Mouse (Mus musculus) embryo, embryonic 11 days (tissue): ENCODE data around the gene Dlx3.

ENCODE experiments used
- DNase-seq: peaks from one replicate; pipeline ENCODE4 v3.0.0-alpha.2; 2015

Dlx3 gene

GRCm38 (mm10) chr11:95119990-95120632, at the start of gene Dlx3:
Gene Dlx3 (plus strand): TSS chr11:95120119.
- peak; percentile 87 for DNase-seq

DNA sequence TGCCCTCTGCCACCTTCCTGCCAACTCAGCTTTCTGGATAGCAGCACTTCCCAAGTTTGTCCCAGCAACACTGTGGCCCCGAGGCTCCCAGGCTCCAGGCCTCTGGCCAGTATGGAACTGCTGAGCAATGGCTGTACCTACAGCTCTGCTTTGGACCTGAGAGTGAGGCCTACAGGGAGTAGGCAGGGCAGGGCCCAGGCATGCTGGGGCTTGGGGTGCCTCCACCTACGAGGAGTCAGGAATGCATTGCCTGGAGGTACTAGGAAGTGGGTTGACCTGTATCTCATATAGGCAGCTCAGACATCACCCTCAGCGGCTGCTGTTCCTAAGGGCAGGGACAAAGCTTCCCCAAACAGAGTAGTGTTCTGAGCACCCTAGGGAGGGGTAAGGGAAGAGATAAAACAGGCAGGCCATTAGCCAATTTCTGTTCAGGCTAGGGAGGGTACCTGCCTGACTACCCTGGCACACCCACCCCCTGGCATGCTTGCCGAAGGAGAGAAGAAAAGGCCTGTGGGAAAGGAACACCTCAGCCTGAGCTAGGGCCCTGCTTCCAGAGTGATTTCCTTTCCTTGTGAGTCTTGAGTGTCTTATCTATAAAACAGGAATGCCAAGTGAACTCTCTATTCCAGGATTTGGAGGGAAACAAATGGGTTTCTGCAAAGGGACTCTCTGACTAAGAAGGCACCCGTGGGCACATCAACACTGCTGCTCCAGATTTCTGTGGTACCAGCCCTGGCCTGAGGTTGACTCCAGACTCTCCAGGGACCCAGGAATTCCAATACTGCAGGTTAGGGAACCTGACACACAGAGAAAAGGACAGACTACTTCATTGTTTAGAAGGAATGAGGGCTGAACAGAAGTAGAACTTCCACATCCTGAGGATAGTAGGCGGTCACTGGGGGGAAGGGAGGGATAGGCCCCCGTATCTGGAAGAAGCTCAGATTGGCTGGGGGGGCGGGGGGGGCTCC, 49.5 kb upstream of the Dlx3 start:
- DNase-seq, result no peak

GRCm38 (mm10) chr11:95071266-95071665, 48.7 kb upstream of the Dlx3 start:
- DNase-seq, result no peak

DNA sequence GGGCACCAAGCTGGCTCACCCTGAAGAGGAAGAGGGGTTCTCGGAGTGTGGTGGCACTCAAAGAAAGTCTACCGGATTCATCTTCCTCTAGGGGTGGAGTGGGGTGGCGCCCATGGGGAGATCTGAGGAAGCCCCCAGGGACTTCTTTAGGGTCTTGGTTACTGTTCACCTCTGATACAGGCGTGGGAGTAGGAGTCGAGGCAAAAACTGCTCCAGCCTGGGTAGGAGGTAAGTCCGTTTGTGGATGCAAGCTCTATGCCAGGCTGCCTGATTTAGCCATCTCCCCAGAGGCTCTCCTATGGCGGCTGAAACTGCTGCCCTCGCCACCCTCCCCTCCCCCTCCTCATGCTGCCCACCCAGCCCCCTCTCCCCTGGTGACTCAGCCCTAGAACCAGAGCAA, 47.8 kb upstream of the Dlx3 start:
- DNase-seq, result no peak

GRCm38 (mm10) chr11:95072804-95073203, 47.1 kb upstream of the Dlx3 start:
- DNase-seq, result no peak

DNA sequence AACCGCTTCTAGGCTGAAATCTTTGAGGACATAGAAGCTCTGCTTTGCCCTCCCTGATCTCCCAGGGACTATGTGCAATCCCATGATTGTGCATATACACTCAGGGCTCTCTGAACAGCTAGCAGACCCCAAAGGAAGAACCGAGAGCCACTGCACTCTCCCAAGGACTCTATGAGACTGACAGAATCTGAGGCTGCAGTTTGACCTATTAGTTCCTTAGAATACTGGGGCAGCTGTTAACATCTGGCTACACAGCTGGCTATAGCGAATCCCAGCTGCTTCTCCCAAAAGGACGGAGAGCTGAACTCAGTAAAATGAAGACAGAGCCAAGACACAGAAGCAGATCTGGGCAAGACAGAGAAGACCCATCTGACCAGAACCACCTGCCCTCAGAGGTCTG, 46.1 kb upstream of the Dlx3 start:
- DNase-seq, result no peak

DNA sequence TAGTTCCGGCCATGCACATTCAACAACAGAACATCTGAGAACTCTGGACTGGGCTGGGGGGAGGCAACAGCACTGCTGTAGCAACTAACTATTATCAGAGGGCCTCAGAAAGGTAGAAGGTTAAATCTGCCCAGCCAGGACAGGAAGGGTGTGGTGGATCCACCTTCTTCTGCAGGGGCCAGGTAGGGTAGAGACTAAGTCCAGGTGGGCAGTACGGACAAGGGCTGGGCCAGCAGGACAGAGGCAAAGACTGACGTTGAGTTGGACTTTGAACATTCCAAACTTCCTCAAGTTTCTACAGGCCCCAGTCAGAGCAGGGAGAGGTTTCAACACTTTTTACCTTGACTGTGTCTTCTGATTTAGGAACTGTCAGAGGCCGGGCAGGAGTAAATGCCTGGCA, 45.2 kb upstream of the Dlx3 start:
- no peak for DNase-seq

DNA sequence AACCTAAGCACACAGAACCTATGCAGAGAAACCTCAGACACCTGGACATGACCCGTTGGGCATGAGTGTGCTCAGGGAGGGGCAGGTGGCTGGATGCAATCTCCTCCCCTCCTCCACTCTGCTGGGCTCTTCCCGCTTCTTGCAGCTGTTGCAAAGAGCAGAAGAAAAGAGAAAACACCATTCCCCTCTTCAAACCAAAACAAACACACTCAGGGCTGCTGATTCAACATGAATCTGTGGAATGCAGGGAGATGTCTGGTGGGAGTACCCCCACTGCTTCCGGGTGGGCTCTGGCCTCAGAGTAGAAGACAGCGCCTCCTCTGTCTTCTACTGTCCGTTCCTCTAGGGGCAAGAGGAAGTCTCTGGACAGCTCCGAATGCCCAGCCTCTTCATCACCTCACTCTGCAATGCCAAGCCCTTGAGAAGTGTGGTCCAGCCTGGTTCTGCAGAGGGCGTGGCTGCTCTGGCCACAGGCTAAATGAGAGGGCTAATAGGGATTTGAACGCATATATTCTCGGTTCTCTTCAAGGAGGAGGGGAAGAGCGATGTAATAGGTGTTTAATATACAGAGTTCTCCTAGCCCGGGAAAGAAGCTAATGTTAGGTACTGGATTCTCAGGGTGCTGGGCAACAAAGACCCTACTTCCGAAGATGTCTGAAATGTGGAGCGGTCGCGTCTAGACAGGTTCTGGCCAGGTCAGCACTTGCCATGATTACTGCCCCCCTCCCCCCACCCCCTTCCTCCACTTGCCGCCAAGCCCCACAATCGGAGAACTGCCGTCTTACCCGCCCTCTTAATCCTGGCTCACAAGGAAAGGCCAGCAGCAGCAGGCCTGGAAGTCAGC, 44.5 kb upstream of the Dlx3 start:
- peak; percentile 56 for DNase-seq

DNA sequence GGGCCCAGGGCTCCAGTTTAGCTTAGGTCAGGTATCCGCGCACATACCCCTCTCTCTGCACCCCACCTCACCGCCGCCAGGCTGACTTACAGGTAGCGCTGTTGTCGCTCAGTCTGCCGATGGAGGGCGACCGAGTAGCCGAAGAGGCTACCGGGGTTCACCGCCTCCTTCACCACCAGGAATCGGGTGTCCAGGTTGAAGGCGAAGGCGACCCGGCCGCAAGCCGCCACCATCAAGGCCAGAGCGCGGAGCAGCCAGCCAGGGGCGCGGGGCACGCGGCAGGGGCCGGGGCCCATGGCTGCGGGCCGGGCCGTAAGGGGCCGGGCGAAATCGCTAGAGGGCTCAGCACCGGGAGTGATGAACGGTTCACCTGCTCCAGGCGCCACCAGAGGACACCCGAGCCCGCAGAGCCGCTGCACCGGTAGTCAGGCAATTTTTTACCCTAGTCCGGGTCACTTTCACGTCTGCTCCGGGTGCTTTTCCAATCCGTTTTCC, 43.8 kb upstream of the Dlx3 start:
- DNase-seq, result peak; percentile 72

- peak; percentile 80 for DNase-seq
These were observed 43.3 kb upstream of the Dlx3 start, which contains the start of gene Itga3 for GRCm38 (mm10) chr11:95076536-95077111. Gene Itga3 (minus strand): TSS chr11:95076801.

DNA sequence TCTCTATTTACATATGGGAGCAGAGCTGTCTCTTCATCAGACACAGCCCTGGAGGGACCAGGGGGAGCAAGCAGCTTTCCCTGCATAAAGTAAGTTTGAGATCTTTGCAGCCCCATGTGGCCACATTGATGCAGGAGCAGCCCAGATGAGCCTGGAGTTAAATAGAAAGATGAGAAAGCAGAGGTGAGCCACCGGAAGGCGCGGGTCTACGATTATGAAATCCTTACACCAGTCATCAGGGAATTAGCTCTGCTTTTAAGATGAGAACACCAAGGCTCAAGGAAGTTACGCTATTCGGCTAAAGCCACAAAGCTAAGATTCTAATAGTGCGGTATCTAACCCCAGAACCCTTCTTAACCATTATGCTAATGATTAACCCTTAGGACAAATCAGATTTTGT, 42.0 kb upstream of the Dlx3 start:
- no peak for DNase-seq

GRCm38 (mm10) chr11:95079256-95079875, 40.6 kb upstream of the Dlx3 start:
- DNase-seq, result no peak

DNA sequence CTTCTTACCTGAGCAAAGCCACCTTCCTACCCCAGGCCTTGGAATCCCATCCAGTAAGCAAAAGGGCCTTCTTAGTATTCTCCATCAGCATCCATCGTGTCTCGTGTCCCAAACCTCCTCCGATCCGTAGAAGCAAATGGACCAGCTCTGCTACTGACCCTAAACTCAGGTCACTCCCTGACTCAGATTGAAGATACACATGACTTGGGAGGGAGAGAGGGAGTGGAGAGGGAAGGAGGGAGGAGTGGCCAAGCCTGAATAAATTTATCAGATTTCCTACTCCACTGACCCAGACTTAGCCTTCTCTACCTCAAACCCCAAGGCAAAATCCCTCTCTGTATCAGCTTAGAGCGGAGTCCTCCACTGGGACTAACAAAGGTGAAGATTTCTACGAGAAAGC, 39.1 kb upstream of the Dlx3 start:
- DNase-seq, result no peak

DNA sequence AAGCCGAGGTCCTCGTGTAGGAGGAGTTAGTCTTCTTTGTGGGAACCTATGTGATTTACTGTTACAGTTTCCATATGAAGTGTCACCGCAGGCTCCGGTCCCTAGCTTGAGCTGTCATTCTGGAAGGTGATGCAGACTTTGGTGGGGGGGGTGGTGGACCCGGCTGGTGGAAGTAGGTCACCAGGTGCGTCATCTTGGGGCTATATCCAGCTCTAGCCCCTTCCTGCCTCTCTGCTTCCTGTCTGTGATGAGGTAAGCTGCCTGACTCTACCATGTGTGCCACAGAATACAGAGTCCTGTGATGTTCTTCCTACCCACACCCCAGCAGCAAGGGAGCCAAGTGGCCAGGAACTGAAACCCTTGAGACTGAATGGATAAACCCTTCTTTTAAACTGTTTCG, 37.0 kb upstream of the Dlx3 start:
- DNase-seq, result no peak

DNA sequence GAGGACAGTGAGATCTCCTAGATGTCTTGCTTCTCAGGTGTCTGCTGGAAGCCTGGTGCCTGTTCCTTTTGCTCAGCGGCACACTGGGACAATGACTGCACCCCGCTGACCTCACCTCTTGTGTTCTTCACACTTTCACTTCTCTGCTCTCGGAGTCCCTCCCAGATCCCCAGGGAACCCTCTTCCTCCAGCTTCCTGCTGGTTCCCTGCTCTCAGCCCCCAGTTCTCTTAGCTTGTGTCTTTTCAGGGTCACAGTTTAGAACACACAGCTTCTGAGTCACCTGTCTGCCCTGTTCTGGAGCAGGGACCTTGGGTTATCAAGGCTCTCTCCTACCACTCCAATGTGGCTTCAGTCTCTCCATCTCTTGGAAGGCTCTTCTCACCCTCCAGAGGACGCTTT, 35.7 kb upstream of the Dlx3 start:
- DNase-seq, result no peak

DNA sequence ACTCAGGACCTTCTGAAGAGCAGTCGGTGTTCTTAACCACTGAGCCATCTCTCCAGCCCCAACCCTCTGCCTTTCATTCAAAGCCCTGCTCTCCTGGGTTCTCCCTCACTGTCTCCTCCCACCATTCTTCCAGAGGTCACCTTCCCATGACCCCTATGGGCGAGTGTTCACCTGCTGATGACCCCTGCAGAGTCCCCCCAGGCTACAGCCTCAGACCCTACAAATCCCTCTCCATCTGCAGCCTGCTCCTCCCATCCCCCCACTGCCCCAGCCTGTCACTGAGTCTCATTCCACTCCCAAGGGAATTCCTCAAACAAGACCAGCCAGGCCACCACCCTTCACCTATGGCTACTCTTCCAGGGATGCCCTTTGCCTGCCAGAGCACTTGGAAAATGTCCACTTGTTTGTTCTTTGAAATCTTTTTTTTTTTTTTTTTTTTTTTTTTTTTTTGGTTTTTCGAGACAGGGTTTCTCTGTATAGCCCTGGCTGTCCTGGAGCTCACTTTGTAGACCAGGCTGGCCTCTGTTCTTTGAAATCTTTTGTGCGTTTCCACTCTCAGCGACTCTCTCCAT, 35.0 kb upstream of the Dlx3 start:
- peak; percentile 25 for DNase-seq

DNA sequence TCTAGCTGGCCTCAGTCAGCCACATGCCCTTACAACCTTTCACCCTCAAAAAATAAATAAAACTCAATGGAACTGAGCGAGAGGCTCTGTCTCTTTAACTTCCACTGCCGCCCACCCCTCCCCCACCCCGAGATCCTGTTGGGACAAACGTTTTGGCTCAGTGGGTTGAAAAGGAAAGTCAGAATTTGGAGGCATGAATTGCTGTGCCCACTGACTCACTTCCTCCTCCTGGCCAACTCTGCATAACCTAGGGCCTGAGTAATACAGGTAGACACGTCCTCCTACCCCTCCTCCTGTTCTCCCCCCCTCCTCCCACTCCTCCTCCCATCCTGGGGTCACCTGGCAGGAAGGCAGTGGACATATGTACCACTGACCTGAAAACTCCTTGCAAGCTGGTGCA, 34.2 kb upstream of the Dlx3 start:
- DNase-seq, result peak; percentile 27

GRCm38 (mm10) chr11:95086229-95086628, 33.7 kb upstream of the Dlx3 start:
- DNase-seq, result no peak

- DNase-seq, result no peak
These were observed 32.4 kb upstream of the Dlx3 start for GRCm38 (mm10) chr11:95087301-95088228.

DNA sequence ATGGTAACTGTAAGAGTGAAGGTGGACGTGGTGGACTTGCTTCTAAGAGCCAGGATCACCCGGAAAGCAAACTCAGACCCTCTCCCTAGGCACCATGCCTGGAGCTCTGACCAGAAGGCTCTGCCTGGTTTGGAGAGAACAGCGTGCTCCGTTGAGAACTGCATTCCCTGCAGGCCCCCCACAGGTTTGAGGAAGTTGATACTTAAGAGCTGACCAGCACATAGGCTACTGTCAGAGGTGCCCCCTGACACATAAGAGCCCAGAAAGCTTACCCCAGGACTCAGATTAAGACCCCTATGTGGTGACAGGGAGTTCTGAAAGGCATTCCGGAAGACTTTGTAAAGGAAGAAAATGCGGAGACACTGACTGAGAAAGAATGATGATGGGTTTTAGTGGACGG, 31.6 kb upstream of the Dlx3 start:
- DNase-seq, result no peak
